Mouse (Mus musculus) liver, embryonic 15.5 days (tissue): ENCODE data around the gene Inpp5k. TPM values are rescaled to one million over a fixed set of nuclear protein-coding genes. Genes with fewer than 3 reads are reported as not detected.
"Not testable (repeated sequence)": the region's sequence is repeated elsewhere in the genome, so short reads cannot be mapped to it uniquely, and the experiment has no call there.

Source experiments
- ATAC-seq: fragments of 200-750 bp; cut with Nextera tagmentation; 2 replicates; pipeline ENCODE4 v1.8.0; 2017; ENCODE audit warnings: moderate number of reproducible peaks, mild to moderate bottlenecking, moderate library complexity; ENCODE audit not compliant: insufficient read depth
- H3K27ac ChIP-seq: fragments of 300-500 bp; sonication (generic); replicated peaks from 2 replicates; pipeline ENCODE4 v1.5.1; 2015; ENCODE audit warnings: mild to moderate bottlenecking, inconsistent platforms
- H3K27me3 ChIP-seq: fragments of 300-500 bp; sonication (generic); 2 replicates; pipeline ENCODE4 v1.6.1; 2015; ENCODE audit warnings: mild to moderate bottlenecking, inconsistent platforms
- H3K36me3 ChIP-seq: fragments of 300-500 bp; sonication (generic); replicated peaks from 2 replicates; pipeline ENCODE4 v1.6.1; 2015; ENCODE audit warnings: moderate library complexity, mild to moderate bottlenecking, inconsistent platforms
- H3K4me1 ChIP-seq: fragments of 300-500 bp; sonication (generic); replicated peaks from 2 replicates; pipeline ENCODE4 v1.6.1; 2015; ENCODE audit warnings: inconsistent platforms
- H3K4me2 ChIP-seq: fragments of 300-500 bp; sonication (generic); 2 replicates; pipeline ENCODE4 v1.6.1; 2015; ENCODE audit warnings: moderate library complexity, mild to moderate bottlenecking, inconsistent platforms
- H3K4me3 ChIP-seq: fragments of 300-500 bp; sonication (generic); replicated peaks from 2 replicates; pipeline ENCODE4 v1.5.1; 2015; ENCODE audit warnings: mild to moderate bottlenecking, inconsistent platforms
- H3K9ac ChIP-seq: fragments of 300-500 bp; sonication (generic); 2 replicates; pipeline ENCODE4 v1.6.1; 2015; ENCODE audit warnings: moderate library complexity, mild to moderate bottlenecking, inconsistent platforms
- H3K9me3 ChIP-seq: fragments of 300-500 bp; sonication (generic); replicated peaks from 2 replicates; pipeline ENCODE4 v1.6.1; 2016; ENCODE audit warnings: inconsistent platforms
- WGBS: fragments of 180-500 bp; shearing (Covaris S2); methylation state at CpG from one replicate; pipeline ENCODE4 v1.1.7; 2015; ENCODE audit warnings: mixed read lengths; ENCODE audit not compliant: insufficient replicate concordance; 5-methylcytosine and 5-hydroxymethylcytosine counted together
- polyA plus RNA-seq: library from polyadenylated mRNA; unstranded; fragments of >200 nt; fragmentation: Nextera tagmentation; extraction: Ambion mirVana; gene quantifications from 2 replicates; pipeline ENCODE4 v1.2.1, GENCODE M21; 2015

The Inpp5k gene
- polyA plus RNA-seq, 1 experiment from 2014 or later = 16.0 TPM

- no peak overlapping the region for H3K27ac ChIP-seq
- peaks cover 36% of the 10 kb centered on the region for H3K4me1 ChIP-seq
- H3K9me3 ChIP-seq = no peaks in the 10 kb centered on the region
- no peak overlapping the region for H3K9ac ChIP-seq
- 94% methylated on average over 5 of the region's 5 CpGs for WGBS
- no peaks in the 10 kb centered on the region for H3K27me3 ChIP-seq
- no peak overlapping the region for H3K4me3 ChIP-seq
- peaks cover 60% of the 10 kb centered on the region for H3K36me3 ChIP-seq
- H3K4me2 ChIP-seq = no peak overlapping the region
- no peak for ATAC-seq
These were observed 53.7 kb downstream of the Inpp5k start for GRCm38 (mm10) chr11:75684462-75684861.

GRCm38 (mm10) chr11:75684956-75685355, 54.2 kb downstream of the Inpp5k start:
- no peak for ATAC-seq
- no peaks in the 10 kb centered on the region for H3K9me3 ChIP-seq
- 71% methylated on average over 2 of the region's 2 CpGs for WGBS
- no peak overlapping the region for H3K27ac ChIP-seq
- no peak overlapping the region for H3K4me2 ChIP-seq
- H3K36me3 ChIP-seq = peaks cover 64% of the 10 kb centered on the region
- H3K4me1 ChIP-seq = peaks cover 34% of the 10 kb centered on the region
- no peaks in the 10 kb centered on the region for H3K27me3 ChIP-seq
- no peak overlapping the region for H3K4me3 ChIP-seq
- H3K9ac ChIP-seq = no peak overlapping the region

- Histone ChIP-seq H3K4me1 (peaks cover 16% of the 10 kb centered on the region), H3K27ac (0 out of 2 replicates have a peak overlapping the region, but pooled peaks have one; percentile 2), H3K4me2 (no peak overlapping the region), H3K9me3 (no peaks in the 10 kb centered on the region), H3K4me3 (no peak overlapping the region), H3K36me3 (peaks cover 75% of the 10 kb centered on the region), H3K27me3 (no peaks in the 10 kb centered on the region), H3K9ac (no peak overlapping the region)
- ATAC-seq = no peak
- WGBS = 24% methylated on average over 2 of the region's 2 CpGs
These were observed 56.7 kb downstream of the Inpp5k start for GRCm38 (mm10) chr11:75687343-75687993.

GRCm38 (mm10) chr11:75688132-75688531, 57.3 kb downstream of the Inpp5k start:
- peaks cover 74% of the 10 kb centered on the region for H3K36me3 ChIP-seq
- 86% methylated on average over 2 of the region's 2 CpGs for WGBS
- no peak overlapping the region for H3K4me3 ChIP-seq
- H3K9me3 ChIP-seq = no peaks in the 10 kb centered on the region
- H3K4me1 ChIP-seq = peaks cover 13% of the 10 kb centered on the region
- H3K27me3 ChIP-seq = no peaks in the 10 kb centered on the region
- no peak for ATAC-seq
- no peak overlapping the region for H3K4me2 ChIP-seq
- H3K27ac ChIP-seq = 0 out of 2 replicates have a peak overlapping the region, but pooled peaks have one; percentile 2
- no peak overlapping the region for H3K9ac ChIP-seq

DNA sequence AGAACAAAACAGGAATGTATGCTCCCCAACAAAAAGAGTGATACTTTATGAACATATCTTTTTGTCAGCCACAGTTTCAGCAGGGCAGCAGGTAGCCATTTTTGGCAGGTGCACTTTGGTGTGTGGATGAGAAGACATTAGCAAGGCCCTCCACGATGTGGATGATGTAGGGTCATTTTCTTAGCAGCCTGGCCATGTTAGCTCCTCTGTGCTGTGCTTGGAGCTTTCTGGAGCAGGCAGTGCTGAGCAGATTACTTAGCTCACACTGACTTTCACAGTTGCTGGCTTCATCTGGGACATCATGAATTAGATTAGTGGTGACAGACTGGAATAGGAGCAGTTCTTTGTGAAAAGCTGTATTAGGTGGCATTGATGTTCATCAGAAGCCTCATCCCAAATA, 59.2 kb downstream of the Inpp5k start:
- Histone ChIP-seq H3K4me2 (no peak overlapping the region), H3K4me3 (no peak overlapping the region), H3K36me3 (peaks cover 74% of the 10 kb centered on the region), H3K27me3 (no peaks in the 10 kb centered on the region), H3K9me3 (no peaks in the 10 kb centered on the region), H3K27ac (no peak overlapping the region), H3K9ac (no peak overlapping the region), H3K4me1 (peaks cover 13% of the 10 kb centered on the region)
- no peak for ATAC-seq
- 73% methylated on average over 1 of the region's 1 CpGs for WGBS

DNA sequence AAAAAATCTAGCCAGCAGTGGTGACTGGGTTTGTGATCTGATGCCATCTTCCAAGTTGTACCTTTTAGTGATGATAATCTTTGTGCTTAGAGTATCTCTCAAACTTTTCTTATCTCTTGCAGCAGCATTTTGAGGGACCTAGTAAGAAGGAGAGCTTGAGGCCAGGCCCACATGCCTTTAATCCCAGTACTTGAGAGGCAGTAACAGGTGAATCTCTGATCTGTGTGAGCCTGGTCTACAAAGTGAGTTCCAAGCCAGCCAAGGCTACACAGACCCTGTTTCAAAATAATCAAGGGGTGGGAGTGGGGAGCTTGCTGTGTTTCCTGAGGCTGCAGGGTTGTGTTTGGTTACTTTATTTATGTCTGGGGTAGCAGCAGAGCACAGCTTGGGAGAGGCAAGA, 60.3 kb downstream of the Inpp5k start:
- H3K4me3 ChIP-seq = no peak overlapping the region
- H3K4me1 ChIP-seq = peaks cover 12% of the 10 kb centered on the region
- no peaks in the 10 kb centered on the region for H3K27me3 ChIP-seq
- peaks cover 77% of the 10 kb centered on the region for H3K36me3 ChIP-seq
- no peak for ATAC-seq
- H3K9ac ChIP-seq = no peak overlapping the region
- no peak overlapping the region for H3K27ac ChIP-seq
- no peaks in the 10 kb centered on the region for H3K9me3 ChIP-seq
- H3K4me2 ChIP-seq = no peak overlapping the region

GRCm38 (mm10) chr11:75693570-75693969, 62.8 kb downstream of the Inpp5k start:
- H3K9me3 ChIP-seq = no peaks in the 10 kb centered on the region
- H3K4me1 ChIP-seq = 0 out of 2 replicates have a peak, but pooled peaks cover 3% of the 10 kb centered on the region
- H3K4me3 ChIP-seq = no peak overlapping the region
- ATAC-seq = no peak
- 88% methylated on average over 5 of the region's 5 CpGs for WGBS
- no peaks in the 10 kb centered on the region for H3K27me3 ChIP-seq
- no peak overlapping the region for H3K27ac ChIP-seq
- no peak overlapping the region for H3K4me2 ChIP-seq
- peaks cover 93% of the 10 kb centered on the region for H3K36me3 ChIP-seq
- no peak overlapping the region for H3K9ac ChIP-seq

GRCm38 (mm10) chr11:75697464-75697863, 66.7 kb downstream of the Inpp5k start:
- not testable (repeated sequence) for H3K27ac ChIP-seq, H3K27me3 ChIP-seq, H3K4me2 ChIP-seq, ATAC-seq, H3K9me3 ChIP-seq, H3K4me3 ChIP-seq, H3K4me1 ChIP-seq, H3K9ac ChIP-seq
- 93% methylated on average over 3 of the region's 3 CpGs for WGBS
- peaks cover 97% of the 10 kb centered on the region for H3K36me3 ChIP-seq

Other genes starting within 250 kb of the Inpp5k start
- gene Serpinf1, start 208.3 kb upstream of the Inpp5k start, polyA plus RNA-seq = 265 and 279 TPM in 2 replicates
- gene Serpinf2, start 191.4 kb upstream of the Inpp5k start, polyA plus RNA-seq = 631 and 714 TPM in 2 replicates
- 21.0 and 26.2 TPM in 2 replicates for gene Wdr81, start 176.3 kb upstream of the Inpp5k start, polyA plus RNA-seq
- gene Tlcd2, start 169.3 kb upstream of the Inpp5k start, polyA plus RNA-seq = 18.8 and 19.9 TPM in 2 replicates
- gene Prpf8, start 144.2 kb upstream of the Inpp5k start, polyA plus RNA-seq = 25.8 and 28.0 TPM in 2 replicates
- gene Rilp, start 120.9 kb upstream of the Inpp5k start, polyA plus RNA-seq = 3.7 TPM in 2 replicates
- 2.8 and 3.6 TPM in 2 replicates for gene Scarf1, start 117.4 kb upstream of the Inpp5k start, polyA plus RNA-seq
- 4.2 and 5.8 TPM in 2 replicates for gene Slc43a2, start 99.3 kb upstream of the Inpp5k start, polyA plus RNA-seq
- 30.7 and 33.1 TPM in 2 replicates for gene Pitpna, start 42.9 kb upstream of the Inpp5k start, polyA plus RNA-seq
- 20.6 and 24.5 TPM in 2 replicates for gene Myo1c, start 19.5 kb downstream of the Inpp5k start, polyA plus RNA-seq
- 32.3 and 33.9 TPM in 2 replicates for gene Crk, start 48.3 kb downstream of the Inpp5k start, polyA plus RNA-seq
- gene Ywhae, start 101.9 kb downstream of the Inpp5k start, polyA plus RNA-seq = 198 and 218 TPM in 2 replicates
- 0.02 TPM in 1 of 2 replicates, not detected in the other for gene Doc2b, start 165.1 kb downstream of the Inpp5k start, polyA plus RNA-seq